Mouse (Mus musculus) T-helper 17 cell (primary cell): ENCODE measurements at regions not wholly inside any gene's neighbourhood (a gene's known extent, or its start where the extent isn't known, plus 50 kb on each side); places are given as distances from the start of the nearest gene placed in this dataset.
"Not testable (repeated sequence)": the region's sequence is repeated elsewhere in the genome, so short reads cannot be mapped to it uniquely, and the experiment has no call there.

Experiments used
- in situ Hi-C, 2 experiments: fragments of 300-600 bp; cut with MboI, MseI; formaldehyde crosslinking; loops; 1 replicate in 1 of 2; 2 replicates in 1 of 2; pipeline ENCODE4 v1.15.1; 2025; ENCODE audit warnings: high pct_unique_total_duplicates in 2 of 2

DNA sequence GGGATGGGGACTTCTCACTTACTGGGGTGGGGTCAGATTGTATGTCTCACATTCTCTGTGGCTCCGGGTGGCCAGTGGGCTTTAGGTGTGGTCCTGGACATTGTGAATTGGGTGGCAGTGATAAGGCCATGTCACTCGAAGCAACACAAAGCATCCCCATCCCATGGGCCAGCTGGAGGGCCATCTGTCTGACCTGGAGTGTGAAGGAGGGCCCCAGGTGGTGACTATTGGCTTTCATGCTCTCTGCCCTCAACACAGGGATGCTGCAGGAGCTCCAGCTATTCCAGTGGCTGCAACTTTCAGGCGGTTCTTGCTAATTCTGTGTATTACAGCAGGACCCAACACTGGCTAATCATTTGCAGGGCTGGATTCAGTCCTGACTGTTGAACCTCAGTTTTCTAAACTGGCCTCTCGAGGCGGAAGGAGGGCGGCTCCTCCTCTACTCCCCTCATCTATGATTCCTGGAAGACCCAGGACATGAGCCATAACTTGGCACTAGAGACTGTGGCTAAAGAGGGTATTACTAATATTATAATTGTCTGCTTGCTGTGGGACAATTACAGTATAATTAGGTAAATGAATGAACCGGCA lies 64.1 kb downstream of the 9530068E07Rik start:
- in situ Hi-C loops: no loop called here

DNA sequence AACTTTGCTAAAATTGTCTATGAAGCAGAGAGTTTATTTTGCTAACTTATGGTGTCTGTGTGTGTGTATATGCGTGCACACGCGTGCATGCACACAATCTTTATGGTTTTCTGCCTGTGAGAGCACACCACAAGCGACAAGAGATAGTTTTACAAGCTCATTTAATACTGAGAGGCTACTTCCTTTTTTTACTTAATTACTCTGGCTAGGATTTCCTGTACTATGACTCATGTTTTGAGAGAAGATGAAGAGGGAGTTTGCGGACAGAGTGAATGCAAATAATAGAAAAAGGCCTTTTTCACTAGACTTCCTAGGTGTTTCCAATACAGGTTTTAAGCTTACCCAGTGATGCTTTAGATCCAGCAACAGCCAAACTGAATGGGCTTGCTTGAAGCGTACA lies 74.9 kb downstream of the 9530068E07Rik start:
- in situ Hi-C loops: not testable (repeated sequence)

DNA sequence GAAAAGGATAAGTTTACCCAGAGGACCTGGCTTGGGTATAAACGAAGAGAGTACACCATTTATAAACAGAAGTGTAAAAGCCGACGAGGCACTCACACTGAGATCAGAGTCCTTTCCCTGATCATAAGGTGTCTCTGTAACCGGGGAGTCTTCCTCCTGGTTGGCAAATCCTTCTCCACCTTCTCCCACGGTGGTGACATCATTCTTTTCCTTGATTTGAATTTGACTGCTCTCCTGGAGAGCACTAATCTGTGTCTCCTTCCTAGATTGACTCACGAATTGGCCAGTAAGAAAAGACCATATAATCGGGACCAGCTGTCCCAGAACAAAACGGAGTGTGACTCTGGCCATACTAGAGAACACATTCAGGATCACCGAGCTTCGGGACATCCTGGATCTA lies 83.9 kb downstream of the 9530068E07Rik start:
- in situ Hi-C loops: not testable (repeated sequence)

DNA sequence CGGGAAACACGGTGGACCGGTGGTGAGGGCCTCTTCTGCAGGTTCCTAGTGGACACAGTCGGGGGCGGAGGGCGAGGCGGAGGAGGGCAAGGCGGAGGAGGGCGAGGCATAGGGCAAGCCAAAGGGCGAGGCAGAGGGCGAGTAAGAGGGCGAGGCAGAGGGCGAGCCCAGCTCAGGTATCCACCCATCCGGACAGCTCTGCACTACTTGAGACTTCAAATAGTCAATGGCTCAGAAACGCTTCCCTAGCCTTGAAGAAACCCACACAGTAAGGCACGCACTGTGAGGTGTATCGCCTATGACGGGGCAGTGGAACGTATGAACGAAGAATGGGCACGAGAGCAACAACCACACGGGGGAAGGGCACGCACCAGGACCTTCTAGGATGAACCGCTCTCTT lies 84.5 kb downstream of the 9530068E07Rik start:
- in situ Hi-C loops: not testable (repeated sequence)

DNA sequence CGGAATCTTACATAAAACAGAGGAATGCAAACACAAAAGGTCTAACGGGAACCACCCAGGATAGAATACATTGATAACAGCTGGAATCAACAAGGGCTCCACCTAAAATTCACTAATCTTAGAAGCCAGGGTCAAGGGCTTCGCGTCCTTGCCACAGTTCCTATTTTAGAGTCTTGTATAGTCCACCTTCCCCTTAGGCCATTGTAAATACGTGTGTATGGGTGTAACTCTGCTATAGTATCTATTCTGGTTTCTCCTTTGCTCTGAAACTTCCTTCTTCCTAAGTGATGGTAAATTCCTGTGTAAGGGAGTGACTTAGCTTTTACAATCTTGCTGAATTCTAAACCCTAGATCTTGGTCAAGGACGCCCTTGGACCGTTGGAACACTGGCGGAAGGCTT lies 87.3 kb downstream of the 9530068E07Rik start:
- in situ Hi-C loops: not testable (repeated sequence)

DNA sequence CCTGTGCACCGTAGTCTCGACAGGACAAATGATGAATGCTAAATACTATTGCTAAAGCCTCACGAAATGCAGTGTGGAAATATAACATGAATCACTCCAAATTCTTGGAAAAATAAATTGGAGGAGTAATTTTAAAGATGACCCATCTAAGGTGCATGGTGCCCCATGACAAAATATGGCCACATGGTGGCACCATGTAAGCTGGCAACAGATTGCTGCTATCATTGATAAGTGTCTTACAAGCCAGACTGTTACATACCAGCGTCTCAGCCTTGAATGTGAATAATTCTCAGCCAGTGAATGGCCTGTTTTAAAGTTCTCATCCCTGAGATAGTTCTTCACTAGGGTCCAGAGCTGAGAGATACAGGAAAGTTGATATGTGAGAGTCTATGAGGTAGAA lies 92.3 kb downstream of the 9530068E07Rik start:
- in situ Hi-C loops: not testable (repeated sequence)

DNA sequence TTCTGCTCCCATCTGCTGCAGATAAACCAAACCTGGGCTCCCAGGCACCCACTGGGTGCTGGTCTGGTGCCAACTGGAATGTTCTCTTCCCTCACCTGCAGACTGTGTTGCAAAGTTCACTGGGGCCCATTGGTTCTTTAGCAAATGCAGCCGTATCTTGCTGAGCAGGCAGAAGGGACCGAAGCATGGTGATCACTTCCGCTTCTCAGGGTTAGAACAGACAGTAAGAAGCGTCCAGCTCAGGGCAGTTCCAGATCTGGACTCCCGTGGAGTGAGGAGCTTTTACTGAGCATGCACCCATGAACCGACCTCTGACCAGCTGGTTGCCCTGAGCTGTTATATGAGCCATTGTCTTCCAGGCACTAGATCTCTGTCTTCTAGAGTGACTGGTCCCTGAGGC lies 97.1 kb downstream of the 9530068E07Rik start:
- in situ Hi-C loops: loop anchor here in 1 of 2 experiments (5.0 kb wide), 1 partner anchor 34 kb away; no protein-coding TSS in a partner anchor

DNA sequence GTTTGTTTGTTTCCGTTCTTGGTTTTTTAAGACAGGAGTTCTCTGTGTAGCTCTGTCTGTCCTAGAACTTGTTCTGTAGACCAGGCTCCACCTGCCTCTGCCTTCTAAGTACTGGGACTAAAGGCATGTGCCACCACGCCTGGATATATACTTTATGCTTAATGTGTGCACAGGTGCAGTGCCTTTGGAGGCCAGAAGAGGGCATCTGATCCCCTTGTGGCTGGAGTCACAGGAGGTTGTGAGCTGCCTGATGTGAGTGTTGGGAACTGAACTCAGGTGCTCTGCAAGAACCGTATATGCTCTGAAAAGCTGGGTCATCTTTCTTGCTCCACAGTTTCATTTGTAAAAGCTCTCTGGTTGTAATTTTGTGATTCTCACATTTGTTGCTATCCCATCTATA lies 100.7 kb downstream of the 9530068E07Rik start:
- in situ Hi-C loops: no loop called here

DNA sequence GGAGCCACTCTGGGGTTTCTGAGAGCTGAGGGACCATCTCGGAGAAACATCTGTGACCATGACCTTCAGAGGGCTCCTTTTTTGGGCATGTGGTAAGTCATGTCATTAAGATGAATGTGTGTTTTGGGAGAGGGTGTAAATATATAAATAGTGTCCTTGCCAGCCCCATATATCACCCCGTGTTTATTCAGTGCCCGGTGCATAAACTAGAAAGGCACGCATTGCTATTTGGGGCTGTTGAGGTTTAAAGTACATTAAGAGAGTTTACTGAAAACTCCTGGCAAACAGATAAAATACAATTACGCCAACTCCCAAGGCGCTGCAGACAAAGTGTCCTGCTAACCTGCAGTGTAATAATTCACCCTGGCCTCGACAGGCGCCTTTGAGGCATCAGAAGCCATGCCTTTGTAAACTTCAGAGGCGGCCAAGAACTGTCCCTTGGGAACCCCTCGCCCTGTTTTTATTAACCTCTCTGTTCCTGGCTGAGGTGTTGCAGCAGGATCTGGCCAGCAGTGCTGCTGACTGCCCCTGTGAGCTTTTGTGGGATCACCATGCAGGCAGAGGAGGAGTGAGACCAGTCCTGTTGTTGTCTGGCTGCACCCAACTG lies 106.6 kb downstream of the 9530068E07Rik start:
- in situ Hi-C loops: no loop called here

DNA sequence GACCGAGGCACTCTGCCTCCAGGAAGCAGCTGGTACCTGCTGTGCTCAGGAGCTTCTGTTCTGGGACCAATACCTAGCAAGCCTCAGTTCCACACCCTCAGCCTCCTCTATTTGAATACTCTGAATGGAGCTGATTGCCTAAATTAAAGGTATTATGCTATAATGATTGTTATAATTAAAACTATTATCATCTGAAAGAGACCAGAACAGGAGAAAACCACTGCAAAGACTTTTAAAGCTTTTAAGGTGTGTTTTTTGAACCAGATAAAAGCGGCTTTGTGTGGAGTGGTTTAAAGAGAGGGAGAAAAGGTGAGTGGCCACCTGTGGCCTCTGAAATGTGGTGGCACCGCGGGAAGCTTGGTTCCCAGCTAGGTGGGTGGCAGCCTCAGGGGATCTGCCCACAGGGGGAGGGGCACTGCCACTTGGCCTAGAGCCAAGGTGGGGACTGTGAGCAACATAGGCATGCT lies 115.6 kb downstream of the 9530068E07Rik start:
- in situ Hi-C loops: no loop called here

DNA sequence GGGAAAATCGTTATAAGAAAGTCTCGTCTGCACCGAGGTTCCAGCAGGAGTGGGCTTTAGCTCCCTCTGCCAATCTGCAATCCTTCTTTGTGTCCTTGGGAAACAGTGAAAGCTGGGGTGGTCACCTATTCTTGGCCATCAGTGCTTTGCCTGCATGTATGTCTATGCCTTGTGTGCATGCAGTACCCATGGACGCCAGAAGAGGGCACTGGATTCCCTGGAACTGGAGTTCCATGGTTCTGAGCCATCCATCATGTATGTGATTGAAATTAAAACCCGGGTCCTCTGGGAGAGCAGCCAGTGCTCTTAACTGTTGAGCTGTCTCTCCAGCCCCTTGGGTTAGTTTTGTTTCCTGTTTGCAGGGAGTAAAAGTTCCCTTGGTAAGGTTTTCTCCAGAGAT lies 121.1 kb downstream of the 9530068E07Rik start:
- in situ Hi-C loops: no loop called here

DNA sequence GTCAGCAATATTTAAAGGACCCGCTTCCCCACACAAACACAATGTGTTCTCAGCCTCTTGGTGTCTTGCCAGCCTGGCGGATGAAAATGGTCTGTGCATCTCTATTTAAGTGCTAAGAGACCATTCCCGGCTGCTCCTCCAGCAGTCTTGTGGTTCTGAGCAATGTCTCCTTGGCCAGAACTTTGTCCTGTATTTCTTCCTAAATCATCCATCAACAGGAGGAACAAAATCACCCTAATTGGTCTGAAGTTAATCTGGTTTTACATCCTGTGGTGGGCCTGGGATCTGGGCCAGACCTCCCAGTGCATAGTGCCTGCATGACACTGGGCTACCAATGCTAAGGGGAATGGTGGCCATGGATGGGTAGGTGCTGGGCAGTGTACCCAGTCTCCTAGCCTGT lies 123.6 kb downstream of the 9530068E07Rik start:
- in situ Hi-C loops: no loop called here

DNA sequence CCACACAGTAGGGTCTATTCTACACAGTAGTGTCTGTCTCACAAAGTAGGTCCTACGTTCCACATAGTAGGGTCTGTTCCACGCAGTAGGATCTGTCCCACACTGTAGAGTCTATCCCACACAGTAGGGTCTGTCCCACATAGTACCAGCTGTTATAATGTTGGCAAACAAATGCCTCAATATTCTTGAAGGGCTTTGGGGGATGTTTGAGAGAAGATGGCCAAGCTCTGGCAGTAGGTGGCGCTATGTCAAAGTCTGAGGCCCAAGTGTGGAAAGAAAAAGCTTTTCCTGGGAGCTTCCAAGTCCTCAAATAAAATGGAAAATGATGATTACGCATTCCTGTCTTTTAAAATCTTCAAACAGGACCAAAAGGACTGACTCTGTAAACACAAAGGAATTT lies 125.7 kb downstream of the 9530068E07Rik start:
- in situ Hi-C loops: no loop called here

DNA sequence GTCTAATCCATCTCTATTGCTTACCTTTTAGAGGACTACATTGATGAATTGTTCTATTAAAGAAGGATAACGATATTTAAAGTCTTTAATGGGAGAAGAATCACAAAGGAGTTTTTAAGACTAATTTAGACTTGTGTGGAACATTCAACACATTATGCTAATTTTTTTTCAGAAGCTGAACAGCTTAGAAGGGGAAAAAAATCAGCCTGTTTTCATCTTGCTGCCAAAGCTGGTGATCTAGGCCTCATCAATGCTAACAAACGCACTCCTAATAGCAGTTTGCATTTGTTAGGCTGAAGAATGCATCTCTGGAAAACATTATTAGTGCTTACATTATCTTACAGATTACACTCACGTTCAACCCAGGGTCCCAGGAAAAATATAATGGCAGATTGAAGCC lies 126.2 kb downstream of the 9530068E07Rik start:
- in situ Hi-C loops: no loop called here

DNA sequence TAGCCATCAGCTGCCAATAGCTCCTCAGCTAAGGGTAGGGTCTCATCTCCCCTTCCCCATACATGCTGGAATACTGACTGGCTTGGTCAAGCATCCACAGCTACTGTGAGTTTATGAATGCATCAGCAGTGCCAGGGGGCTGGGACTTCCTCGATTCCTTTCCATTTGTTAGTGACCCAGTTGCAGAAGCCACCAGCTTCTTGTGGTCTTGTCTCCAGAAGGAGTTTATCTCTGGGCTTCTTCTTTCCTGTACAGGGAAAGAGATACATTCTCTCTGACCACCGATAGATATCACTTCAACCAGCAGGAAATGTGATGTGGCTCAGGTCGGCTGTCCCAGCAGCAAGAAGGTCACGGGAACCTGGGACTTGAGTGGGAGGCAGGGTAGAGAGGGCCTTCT lies 127.0 kb downstream of the 9530068E07Rik start:
- in situ Hi-C loops: no loop called here

DNA sequence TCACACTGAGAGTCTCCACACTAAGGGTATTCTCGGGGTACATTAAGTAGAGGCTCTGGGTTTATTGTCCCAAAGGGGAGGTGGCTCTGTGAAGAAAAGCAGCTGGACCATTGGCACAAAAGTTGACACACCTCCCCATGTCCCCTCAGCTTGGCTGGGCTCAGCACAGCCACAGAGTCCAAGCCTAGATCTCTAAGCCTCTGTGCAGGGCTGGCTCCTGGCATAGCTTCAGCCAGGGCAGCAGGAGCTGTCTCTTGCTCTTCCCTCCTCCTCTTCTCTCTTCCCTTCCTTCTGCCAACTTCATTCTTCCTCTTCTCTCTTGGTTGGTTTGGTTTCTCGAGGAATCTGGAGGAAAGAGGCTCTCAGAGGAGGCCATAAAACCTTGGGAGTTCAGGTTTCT lies 127.4 kb downstream of the 9530068E07Rik start:
- in situ Hi-C loops: no loop called here

DNA sequence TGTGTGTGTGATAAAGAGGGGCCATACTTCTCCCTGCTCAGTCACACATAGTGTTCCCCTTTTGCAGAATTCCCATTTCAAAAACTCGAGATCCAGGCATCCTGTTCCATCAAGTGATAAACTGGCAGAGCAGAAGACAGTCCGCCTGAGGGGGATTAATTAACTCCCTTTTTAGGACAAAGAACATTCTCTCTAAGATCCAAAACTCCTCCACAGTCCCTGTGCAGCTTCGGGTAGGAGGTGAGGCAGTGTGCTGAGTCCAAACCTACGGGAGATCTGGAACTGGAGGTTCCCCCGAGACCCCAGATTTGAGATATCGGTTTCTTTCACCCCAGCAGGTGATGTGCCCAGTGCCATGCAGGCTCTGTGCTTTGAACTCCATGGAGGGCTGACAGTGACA lies 129.2 kb downstream of the 9530068E07Rik start:
- in situ Hi-C loops: loop anchor here in 1 of 2 experiments (5.0 kb wide), 1 partner anchor 33 kb away; no protein-coding TSS in a partner anchor

DNA sequence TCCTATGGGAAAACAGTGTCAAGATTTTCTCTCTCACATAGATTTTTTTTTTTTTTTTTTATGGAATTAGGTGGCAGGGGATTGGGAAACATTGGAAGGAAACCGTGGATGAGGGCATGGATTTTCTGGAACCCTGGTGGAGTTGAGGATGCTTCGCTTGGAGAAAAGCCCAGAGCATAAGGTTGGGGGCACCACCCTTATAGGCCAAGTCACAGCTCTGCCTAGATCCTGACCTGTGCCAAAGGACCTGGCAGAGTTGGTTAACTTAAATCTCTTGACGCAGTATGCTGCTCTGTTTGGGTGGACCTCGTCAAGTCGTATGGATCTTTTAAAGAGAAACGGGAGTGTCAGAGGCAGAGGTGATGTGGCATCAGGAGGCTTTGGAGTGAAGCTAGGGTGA lies 130.1 kb downstream of the 9530068E07Rik start:
- in situ Hi-C loops: loop anchor here in 1 of 2 experiments (5.0 kb wide), 1 partner anchor 34 kb away; no protein-coding TSS in a partner anchor

DNA sequence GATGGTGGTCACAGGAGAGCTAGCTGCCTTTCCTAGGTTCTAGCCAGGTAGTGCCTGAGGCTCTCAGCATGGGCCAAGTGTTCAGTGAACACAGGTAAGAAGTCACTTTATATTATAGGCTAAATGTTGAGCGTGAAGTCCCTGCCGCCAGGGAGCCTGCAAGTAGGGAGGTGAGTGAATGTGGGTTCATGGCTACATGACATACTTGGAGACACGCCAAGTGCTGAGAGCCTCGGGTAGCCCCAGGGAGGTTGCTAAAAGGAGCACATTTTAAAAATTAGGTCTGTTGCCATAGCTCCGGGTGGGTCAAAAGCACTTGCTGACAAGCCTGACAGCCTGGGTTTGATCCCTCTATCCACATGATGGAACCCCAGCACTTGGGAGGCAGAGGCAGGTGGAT lies 137.2 kb downstream of the 9530068E07Rik start:
- in situ Hi-C loops: no loop called here

DNA sequence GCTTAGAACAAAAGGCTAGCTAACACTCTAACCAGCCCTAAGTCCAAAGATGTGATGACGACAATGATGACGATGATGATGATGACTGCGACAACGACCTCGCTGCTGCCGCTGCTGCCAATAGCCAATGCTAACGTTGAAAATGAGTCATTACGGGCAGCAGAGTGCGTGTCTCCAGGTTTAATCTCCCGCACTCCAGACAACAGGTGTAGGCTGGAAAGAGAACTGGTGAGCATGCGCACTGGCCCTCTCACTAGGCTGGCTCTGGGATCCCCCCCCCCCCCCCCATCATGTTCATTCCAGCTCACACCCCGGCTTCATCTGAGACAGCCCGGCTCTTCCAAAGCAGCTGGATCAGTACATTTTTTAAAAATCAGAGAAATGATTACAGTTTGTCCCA lies 138.4 kb downstream of the 9530068E07Rik start:
- in situ Hi-C loops: no loop called here

DNA sequence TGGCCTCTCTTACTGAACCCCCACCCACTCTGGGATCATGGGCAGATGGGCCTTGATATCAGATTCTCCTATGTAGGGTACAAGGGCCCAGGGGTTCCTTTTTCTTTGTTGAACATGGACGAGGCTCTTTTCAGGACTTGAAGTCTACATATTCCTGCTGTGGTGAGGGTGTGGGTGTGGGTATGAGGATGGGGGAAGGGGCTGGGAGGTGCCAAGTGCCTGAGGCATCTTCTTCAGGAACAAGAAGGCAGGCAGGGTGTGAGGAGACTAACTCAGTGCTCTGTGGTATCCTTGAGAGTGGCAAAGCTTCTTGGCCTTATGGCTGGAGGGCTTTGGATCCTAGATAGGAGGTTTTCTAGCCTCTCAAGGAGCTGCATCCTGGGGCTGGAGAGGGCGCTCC lies 140.0 kb downstream of the 9530068E07Rik start:
- in situ Hi-C loops: no loop called here

DNA sequence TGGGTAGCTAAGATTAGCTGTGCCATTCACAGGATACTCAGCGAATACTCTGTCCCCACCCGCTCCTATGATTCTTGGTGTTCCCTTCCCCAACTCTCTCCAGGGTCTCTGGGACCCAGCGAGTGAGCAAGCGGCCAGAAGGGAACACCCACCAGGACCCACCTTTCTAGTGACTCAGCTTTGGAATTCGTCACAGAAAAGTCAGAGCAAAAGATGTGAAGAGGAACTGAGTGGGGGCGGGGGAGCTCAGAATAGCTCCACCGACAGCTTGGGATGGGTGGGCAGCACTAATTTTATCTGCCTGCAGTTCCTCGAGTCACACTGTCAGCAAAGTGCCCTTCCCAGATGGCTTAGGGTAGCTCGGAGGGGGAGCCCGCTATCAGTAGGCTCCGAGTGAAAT lies 140.6 kb downstream of the 9530068E07Rik start:
- in situ Hi-C loops: no loop called here

DNA sequence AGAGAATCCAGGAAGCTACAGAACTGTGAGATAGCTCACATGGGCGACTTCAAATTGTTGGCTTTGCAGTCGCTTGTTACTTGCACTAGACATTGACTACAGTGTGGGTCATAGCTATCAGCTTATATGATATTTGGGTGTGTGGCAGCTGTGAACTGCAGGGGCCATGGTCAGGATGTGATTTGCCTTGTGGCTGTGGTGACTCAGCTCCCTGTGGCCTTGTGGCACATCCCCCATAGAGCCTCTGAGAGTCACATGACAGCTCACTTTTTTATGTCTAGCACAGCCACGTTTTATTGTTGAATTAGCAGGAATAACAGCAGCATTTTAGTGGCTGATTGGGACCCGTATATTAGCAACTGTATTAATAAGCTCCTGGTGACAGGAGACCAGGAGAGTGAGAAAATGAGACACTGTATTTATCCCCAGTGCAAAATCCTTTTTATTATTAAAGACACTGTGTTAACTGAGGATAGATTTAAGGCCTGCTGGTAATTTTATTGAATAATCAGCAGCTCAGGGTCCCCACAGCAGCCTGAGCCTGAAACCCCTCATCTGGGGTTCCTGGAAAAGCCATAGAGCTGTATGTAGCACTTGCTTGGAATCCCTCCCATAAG lies 141.7 kb downstream of the 9530068E07Rik start:
- in situ Hi-C loops: no loop called here
